Mouse (Mus musculus) skeletal muscle tissue, postnatal 0 days (tissue): Measurements from ENCODE around the gene Olfr143. TPM values are rescaled to one million over a fixed set of nuclear protein-coding genes. Genes with fewer than 3 reads are reported as not detected.

Experiments
- polyA plus RNA-seq: library from polyadenylated mRNA; unstranded; fragments of >200 nt; fragmentation: Nextera tagmentation; extraction: Ambion mirVana; gene quantifications from 2 replicates; pipeline ENCODE4 v1.2.1, GENCODE M21; 2015

Gene Olfr143
- not detected in 2 replicates for polyA plus RNA-seq

GRCm38 (mm10) chr9:38252474-38252873 lies at the start of gene Olfr143:
TSS of gene Olfr143 (plus strand) at chr9:38252774.

GRCm38 (mm10) chr9:38208065-38208464 lies 44.5 kb upstream of the Olfr143 start, which contains the start of gene Olfr893:
TSS of gene Olfr893 (plus strand) at chr9:38208365.

GRCm38 (mm10) chr9:38217755-38218154 lies 34.8 kb upstream of the Olfr143 start, which contains the start of gene Olfr894:
TSS of gene Olfr894 (plus strand) at chr9:38218055.

GRCm38 (mm10) chr9:38267551-38267950 lies 15.0 kb downstream of the Olfr143 start, which contains the start of gene Olfr895:
TSS of gene Olfr895 (plus strand) at chr9:38267851.

GRCm38 (mm10) chr9:38290807-38291206 lies 38.2 kb downstream of the Olfr143 start, which contains the start of gene Olfr896-ps1:
TSS of gene Olfr896-ps1 (plus strand) at chr9:38291107.

Other genes with a start within 250 kb of the Olfr143 start
- gene Olfr883, start 227.0 kb upstream of the Olfr143 start, polyA plus RNA-seq: not detected in 2 replicates
- not detected in 2 replicates for gene Olfr884, start 206.2 kb upstream of the Olfr143 start, polyA plus RNA-seq
- not detected in 2 replicates for gene Olfr885, start 191.5 kb upstream of the Olfr143 start, polyA plus RNA-seq
- gene Olfr887, start 168.7 kb upstream of the Olfr143 start, polyA plus RNA-seq: not detected in 2 replicates
- gene Olfr888, start 144.6 kb upstream of the Olfr143 start, polyA plus RNA-seq: not detected in 2 replicates
- 0.02 and 0.03 TPM in 2 replicates for gene Olfr889, start 137.6 kb upstream of the Olfr143 start, polyA plus RNA-seq
- not detected in 2 replicates for gene Olfr890, start 110.3 kb upstream of the Olfr143 start, polyA plus RNA-seq
- not detected in 2 replicates for gene Olfr891, start 72.0 kb upstream of the Olfr143 start, polyA plus RNA-seq
- gene Olfr893, start 44.4 kb upstream of the Olfr143 start, polyA plus RNA-seq: not detected in 2 replicates
- gene Olfr894, start 34.7 kb upstream of the Olfr143 start, polyA plus RNA-seq: not detected in 2 replicates
- gene Olfr895, start 15.1 kb downstream of the Olfr143 start, polyA plus RNA-seq: not detected in 2 replicates
- not detected in 2 replicates for gene Olfr896-ps1, start 38.3 kb downstream of the Olfr143 start, polyA plus RNA-seq
- not detected in 2 replicates for gene Olfr25, start 76.3 kb downstream of the Olfr143 start, polyA plus RNA-seq
- gene Olfr898, start 95.6 kb downstream of the Olfr143 start, polyA plus RNA-seq: not detected in 2 replicates
- gene Olfr250, start 114.1 kb downstream of the Olfr143 start, polyA plus RNA-seq: not detected in 2 replicates
- gene Olfr251, start 124.3 kb downstream of the Olfr143 start, polyA plus RNA-seq: not detected in 2 replicates
- not detected in 2 replicates for gene Olfr147, start 148.9 kb downstream of the Olfr143 start, polyA plus RNA-seq
- not detected in 2 replicates for gene Olfr901, start 176.7 kb downstream of the Olfr143 start, polyA plus RNA-seq
- gene Olfr902, start 194.9 kb downstream of the Olfr143 start, polyA plus RNA-seq: not detected in 2 replicates
- gene Olfr904, start 210.4 kb downstream of the Olfr143 start, polyA plus RNA-seq: not detected in 2 replicates
- gene Olfr905, start 218.3 kb downstream of the Olfr143 start, polyA plus RNA-seq: not detected in 2 replicates
- not detected in 2 replicates for gene Olfr906, start 234.3 kb downstream of the Olfr143 start, polyA plus RNA-seq
- gene Olfr907, start 243.0 kb downstream of the Olfr143 start, polyA plus RNA-seq: not detected in 2 replicates